Mouse (Mus musculus) R1 (cell line): Measurements from ENCODE around the gene Gm10718.
A peak's percentile ranks its signal among the peaks of the same experiment; 100 is the strongest.
"Not testable (repeated sequence)": the region's sequence is repeated elsewhere in the genome, so short reads cannot be mapped to it uniquely, and the experiment has no call there.

ENCODE experiments used
- DNase-seq: peaks from one replicate; pipeline ENCODE4 v3.0.0-alpha.2; 2018; ENCODE audit warnings: low read depth, low spot score

Gene Gm10718

DNA sequence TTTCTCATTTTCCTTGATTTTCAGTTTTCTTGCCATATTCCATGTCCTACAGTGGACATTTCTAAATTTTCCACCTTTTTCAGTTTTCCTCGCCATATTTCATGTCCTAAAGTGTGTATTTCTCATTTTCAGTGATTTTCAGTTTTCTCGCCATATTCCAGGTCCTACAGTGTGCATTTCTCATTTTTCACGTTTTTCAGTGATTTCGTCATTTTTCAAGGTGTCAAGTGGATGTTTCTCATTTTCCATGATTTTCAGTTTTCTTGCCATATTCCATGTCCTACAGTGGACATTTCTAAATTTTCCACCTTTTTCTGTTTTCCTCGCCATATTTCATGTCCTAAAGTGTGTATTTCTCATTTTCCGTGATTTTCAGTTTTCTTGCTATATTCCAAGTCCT lies 2.3 kb downstream of the Gm10718 start:
- not testable (repeated sequence) for DNase-seq

DNA sequence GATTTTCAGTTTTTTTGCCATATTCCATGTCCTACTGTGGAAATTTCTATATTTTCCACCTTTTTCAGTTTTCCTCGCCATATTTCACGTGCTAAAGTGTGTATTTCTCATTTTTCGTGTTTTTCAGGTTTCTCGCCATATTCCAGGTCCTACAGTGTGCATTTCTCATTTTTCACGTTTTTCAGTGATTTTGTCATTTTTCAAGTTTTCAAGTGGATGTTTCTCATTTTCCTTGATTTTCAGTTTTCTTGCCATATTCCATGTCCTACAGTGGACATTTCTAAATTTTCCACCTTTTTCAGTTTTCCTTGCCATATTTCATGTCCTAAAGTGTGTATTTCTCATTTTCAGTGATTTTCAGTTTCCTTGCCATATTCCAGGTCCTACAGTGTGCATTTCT lies 2.8 kb downstream of the Gm10718 start:
- DNase-seq = not testable (repeated sequence)

DNA sequence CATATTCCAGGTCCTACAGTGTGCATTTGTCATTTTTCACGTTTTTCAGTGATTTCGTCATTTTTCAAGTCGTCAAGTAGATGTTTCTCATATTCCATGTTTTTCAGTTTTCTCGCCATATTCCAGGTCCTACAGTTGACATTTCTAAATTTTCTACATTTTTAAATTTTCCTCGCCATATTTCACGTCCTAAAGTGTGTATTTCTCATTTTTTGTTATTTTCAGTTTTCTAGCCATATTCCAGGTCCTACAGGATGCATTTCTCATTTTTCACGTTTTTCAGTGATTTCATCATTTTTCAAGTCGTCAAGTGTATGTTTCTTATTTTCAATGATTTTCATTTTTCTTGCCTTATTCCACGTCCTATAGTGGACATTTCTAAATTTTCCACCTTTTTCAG lies 3.4 kb downstream of the Gm10718 start:
- not testable (repeated sequence) for DNase-seq

- DNase-seq = peak; percentile 76
These were observed 3.9 kb downstream of the Gm10718 start for GRCm38 (mm10) chr9:3027200-3027599.

- not testable (repeated sequence) for DNase-seq
These were observed 6.1 kb downstream of the Gm10718 start for GRCm38 (mm10) chr9:3029276-3030000.

DNA sequence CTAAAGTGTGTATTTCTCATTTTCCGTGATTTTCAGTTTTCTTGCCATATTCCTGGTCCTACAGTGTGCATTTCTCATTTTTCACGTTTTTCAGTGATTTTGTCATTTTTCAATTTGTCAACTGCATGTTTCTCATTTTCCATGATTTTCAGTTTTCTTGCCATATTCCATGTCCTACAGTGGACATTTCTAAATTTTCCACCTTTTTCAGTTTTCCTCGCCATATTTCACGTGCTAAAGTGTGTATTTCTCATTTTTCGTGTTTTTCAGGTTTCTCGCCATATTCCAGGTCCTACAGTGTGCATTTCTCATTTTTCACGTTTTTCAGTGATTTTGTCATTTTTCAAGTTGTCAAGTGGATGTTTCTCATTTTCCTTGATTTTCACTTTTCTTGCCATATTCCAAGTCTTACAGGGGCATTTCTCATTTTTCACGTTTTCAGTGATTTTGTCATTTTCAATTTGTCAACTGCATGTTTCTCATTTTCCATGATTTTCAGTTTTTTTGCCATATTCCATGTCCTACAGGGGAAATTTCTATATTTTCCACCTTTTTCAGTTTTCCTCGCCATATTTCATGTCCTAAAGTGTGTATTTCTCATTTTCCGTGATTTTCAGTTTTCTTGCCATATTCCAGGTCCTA lies 7.5 kb downstream of the Gm10718 start:
- DNase-seq = peak; percentile 96

GRCm38 (mm10) chr9:3034299-3034698 lies 11.0 kb downstream of the Gm10718 start, which contains the start of gene Gm17535:
Gm17535 (plus strand) TSS chr9:3034599.
- not testable (repeated sequence) for DNase-seq

DNA sequence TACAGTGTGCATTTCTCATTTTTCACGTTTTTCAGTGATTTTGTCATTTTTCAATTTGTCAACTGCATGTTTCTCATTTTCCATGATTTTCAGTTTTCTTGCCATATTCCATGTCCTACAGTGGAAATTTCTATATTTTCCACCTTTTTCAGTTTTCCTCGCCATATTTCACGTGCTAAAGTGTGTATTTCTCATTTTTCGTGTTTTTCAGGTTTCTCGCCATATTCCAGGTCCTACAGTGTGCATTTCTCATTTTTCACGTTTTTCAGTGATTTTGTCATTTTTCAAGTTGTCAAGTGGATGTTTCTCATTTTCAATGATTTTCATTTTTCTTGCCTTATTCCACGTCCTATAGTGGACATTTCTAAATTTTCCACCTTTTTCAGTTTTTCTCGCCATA lies 13.2 kb downstream of the Gm10718 start, which contains the start of gene Gm10715:
TSS of gene Gm10715 (plus strand) at position 301 of the 400 bp plus-strand sequence.
- not testable (repeated sequence) for DNase-seq

- DNase-seq = peak; percentile 33
These were observed 14.8 kb downstream of the Gm10718 start for GRCm38 (mm10) chr9:3038161-3038560.
